Mouse (Mus musculus): Measurements from ENCODE around the gene Pigl. TPM values are rescaled to one million over a fixed set of nuclear protein-coding genes. Genes with fewer than 3 reads are reported as not detected.
"Not testable (repeated sequence)": the region's sequence is repeated elsewhere in the genome, so short reads cannot be mapped to it uniquely, and the experiment has no call there.

Gene Pigl
- total RNA-seq (2021) = 1 to 10 TPM; 1.4 to 1.8 TPM
- long read RNA-seq, experiment 1, partial matches to known transcripts = 0 of 6 reads
- long read RNA-seq, experiment 1, other reads (novel, unspliced or antisense) = 4 of 6 reads
- long read RNA-seq, experiment 2, partial matches to known transcripts = 0 of 7 reads
- long read RNA-seq, experiment 2, other reads (novel, unspliced or antisense) = 3 of 7 reads

DNA sequence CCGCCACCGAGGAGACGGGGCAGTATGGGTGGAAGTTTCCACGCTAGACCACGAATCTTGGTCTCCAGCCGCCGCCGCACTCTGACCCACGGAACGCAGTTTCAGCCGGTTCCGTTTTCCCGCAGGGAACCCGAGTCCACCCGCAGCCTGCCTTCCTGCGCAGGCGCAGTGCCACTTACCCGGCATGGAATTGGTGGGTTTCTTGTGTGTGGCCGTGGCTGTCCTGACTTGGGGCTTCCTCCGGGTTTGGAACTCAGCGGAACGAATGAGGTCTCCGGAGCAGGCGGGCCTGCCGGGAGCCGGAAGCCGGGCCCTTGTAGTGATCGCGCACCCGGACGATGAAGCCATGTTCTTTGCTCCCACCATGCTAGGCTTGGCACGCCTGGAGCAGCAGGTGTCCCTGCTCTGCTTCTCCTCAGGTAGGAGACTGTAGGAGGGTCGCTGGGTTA, at the start of gene Pigl, which contains the start of gene Ncor1:
Pigl (plus strand) TSS at position 185 of the 449 bp plus-strand sequence.
Ncor1 (minus strand) TSS at position 266 of the 449 bp plus-strand sequence.
- peak; percentile 78 for DNase-seq

DNA sequence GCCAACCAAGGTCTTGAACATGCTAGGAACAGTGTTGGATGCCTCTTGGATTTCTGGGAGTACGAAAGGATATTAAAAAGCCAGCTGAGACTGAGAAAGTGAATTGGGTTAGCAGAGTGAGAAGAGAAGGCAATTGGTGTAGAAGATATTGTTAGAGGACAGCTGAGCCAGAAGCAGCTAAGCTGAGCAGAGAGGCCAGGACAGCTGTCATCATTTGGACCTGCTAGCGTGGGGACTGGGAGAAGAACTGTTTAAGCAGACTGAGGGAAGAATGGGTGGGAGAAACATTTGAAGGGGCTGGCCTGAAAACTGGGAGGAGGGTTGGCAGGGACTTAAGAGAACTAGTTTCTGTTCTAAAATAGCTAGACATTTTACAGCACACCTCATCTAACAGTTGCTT, 49.4 kb upstream of the Pigl start:
- DNase-seq = no peak

- DNase-seq = no peak
Measured at GRCm38 (mm10) chr11:62409611-62410010, 48.6 kb upstream of the Pigl start.

- no peak for DNase-seq
Measured at GRCm38 (mm10) chr11:62415026-62415425, 43.2 kb upstream of the Pigl start.

DNA sequence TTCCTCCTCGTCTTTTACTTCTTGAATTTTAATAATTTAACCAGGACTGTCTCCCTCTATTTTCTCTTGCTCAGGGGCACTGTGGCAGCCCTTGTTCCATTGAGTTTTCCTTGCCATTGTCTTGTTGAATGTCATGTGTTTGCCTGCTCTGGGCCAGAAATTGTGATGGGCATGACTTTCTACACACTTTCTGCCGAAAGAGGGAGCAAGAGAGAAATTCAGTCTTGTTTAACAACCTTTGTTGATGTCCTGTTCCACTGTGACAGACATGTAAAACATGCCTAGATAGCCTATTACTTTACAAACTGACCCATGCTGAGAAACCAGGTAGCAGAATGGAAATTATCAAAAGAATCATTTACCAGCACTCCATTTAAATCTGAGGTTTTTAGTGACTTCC, 33.7 kb upstream of the Pigl start:
- DNase-seq = no peak

GRCm38 (mm10) chr11:62426266-62426665, 32.0 kb upstream of the Pigl start:
- DNase-seq = no peak

- no peak for DNase-seq
Measured at GRCm38 (mm10) chr11:62427105-62427504, 31.2 kb upstream of the Pigl start.

- DNase-seq = no peak
Measured at GRCm38 (mm10) chr11:62432211-62432610, 26.0 kb upstream of the Pigl start.

GRCm38 (mm10) chr11:62440670-62441315, 17.5 kb upstream of the Pigl start:
- no peak for DNase-seq

DNA sequence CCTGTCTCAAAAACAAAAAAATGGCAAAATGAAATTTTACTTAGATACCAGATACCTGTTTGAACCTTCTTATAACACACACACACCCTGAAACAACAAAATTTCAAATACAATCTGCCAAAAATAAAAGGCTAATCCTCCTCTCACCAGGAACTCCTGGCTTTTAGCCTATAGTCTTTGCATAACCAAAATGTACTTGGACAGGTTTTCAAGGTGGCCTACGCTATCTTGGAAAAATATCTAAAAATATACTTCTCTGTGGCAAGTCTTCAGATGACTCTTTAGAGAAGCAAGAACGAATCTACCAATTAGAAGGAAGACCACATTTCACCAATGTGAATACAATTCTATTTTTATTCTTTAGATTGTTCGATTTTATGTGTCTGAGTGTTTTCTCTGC, 12.5 kb upstream of the Pigl start:
- no peak for DNase-seq

DNA sequence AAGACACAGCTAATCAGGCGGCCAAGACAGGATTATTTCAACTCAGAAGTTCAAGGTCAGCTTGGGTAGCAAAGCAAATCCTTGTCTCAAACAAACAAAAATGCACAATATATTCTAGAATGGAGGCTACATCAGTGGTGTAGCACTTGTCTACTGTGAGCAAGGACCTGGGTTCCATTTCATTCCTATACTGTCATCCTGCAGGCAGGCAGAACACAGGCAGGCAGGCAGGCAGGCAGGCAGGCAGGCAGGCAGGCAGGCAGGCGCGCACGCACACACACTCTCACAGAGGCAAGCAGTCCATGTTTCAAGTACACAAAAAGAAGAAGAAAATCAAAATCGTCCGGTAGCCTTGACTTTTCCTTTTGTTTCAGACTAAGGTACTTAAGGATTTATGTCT, 9.3 kb upstream of the Pigl start:
- no peak for DNase-seq

DNA sequence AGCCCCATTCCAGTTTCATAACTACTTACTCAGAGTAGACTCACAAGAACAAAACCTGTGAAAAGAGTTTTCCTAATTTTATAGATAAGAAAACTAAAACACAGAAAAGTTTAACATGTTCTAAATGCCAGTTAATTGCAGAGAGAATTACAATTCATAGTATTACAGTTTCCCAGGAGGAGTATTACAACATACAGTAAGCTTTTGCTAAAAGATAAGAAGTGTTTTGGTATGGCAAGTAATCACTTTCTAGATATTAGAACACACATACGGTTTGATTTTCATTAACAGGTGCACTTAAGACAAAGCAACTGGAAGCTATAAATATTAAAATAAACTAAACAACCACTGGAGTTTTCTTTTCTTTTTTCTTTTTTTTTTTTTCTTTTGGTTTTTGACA, 3.1 kb upstream of the Pigl start:
- no peak for DNase-seq

DNA sequence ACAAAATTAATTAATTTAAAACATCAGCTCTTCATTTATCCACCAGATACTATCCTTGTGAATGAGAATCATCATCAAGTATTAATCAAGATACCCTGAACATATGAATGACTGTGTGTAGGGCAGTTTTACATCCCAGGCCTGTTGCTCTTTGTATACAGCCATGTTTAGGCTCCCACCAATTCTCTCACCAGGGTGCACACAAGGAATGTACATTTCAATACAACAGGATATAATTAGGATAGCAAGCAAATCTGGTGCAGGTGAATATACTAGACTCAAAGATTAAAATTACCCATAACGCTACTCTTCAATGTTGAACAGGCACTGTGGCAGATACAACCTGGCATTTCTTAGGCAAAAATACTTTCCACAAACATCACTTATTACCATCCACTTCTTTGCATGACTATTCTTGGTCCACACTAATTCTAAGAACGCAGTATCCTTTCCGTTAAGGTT, 2.2 kb upstream of the Pigl start:
- no peak for DNase-seq

- DNase-seq = peak; percentile 46
Measured at GRCm38 (mm10) chr11:62456483-62457172, 1.6 kb upstream of the Pigl start.

DNA sequence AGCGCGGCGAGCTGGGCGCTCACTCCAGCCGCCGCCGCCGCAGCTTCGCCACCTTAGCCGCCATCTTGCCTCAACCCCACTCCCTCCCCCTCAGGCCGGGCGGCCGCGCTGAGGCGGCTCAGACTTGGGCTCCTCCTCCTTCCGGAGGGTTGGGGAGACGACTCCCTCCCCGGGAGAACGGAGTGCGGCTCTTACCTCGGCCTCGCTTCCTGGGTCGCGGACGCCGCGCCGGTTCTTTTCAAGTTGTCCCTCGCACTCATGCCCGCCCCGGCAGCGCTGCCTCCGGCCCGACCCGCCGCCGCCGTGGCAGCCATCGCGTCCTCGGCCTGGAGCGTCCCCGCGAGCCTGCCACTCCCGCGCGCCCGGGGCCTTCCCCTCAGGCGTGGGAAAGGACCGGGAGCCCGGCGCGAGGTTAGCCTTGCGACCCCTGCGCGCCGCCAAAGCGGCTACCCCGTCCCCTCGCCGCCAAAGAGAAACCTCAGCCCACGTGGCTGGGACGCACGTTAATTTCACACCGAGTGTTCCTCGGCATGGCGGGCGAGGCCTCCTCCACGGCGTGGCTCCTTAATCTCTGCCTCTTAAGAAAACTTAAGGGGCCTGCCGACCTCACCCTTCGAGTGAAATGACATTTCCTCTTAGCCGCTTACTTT, 894 bp upstream of the Pigl start:
- DNase-seq = peak; percentile 90

- no peak for DNase-seq
Measured at GRCm38 (mm10) chr11:62457891-62458270, 379 bp upstream of the Pigl start.

DNA sequence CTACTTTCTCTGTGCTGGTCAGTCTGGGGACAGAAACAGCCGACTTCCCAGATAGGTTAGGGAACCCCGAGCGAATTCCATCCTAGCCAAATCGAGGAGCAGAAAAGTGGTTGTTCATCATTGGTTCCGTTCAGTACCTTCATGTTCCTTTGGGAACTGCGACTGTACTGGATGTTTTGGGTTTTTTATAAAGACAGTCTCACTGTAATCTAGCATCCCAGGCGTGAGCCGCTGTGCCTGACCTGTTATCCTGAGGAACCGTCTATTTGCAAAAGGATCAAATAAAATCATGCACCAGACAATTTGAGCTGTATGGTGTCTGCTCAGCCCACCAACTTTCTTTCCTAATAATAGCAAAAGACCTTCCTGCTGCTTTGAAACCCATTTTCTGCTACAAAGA, 520 bp downstream of the Pigl start:
- no peak for DNase-seq

- not testable (repeated sequence) for DNase-seq
Measured at GRCm38 (mm10) chr11:62462529-62462928, 4.3 kb downstream of the Pigl start.

- no peak for DNase-seq
Measured at GRCm38 (mm10) chr11:62463225-62463915, 5.1 kb downstream of the Pigl start.

DNA sequence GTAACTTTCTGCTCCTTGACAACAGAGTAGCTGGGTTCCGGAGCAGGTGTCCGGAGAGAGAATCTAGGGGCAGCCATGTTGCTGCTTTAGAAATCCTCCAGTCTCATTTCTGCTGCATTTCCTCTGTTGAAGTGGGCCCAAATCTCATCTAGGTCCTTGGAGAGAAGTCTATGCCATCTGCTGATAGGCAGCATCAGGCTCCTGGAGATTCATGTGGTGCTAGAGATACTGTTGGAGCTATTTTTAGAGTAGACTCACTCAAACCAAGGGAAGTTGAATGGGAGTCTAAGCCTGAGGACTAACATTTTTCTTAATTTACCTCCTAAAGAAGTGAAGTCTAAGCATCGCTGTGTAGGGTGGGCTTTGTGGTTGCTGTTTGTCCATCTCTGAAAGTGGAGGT, 6.4 kb downstream of the Pigl start:
- no peak for DNase-seq

- no peak for DNase-seq
Measured at GRCm38 (mm10) chr11:62465849-62466248, 7.6 kb downstream of the Pigl start.

DNA sequence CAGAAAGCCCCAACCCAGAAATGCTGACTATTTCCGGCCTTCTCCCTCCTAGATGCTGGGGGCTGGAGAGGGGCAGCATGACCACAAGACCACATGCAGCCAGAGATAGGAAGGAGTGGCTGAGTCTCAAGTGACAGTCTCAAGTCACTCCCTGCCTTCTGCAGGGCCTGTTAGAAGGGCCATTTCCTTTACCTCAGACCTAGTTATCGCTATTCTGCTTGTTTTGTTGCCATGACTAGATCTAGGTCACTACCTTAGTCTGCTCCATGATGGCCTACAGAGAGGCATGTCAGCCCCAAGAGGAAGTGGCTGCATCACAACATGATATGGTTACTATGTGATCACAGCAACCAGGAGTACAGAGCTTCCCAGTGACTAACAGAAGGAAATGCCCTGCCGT, 8.3 kb downstream of the Pigl start:
- no peak for DNase-seq
